Mouse (Mus musculus) neural tube, embryonic 11.5 days (tissue): Measurements from ENCODE around the gene Gcc2. TPM values are rescaled to one million over a fixed set of nuclear protein-coding genes. Genes with fewer than 3 reads are reported as not detected.
"Not testable (repeated sequence)": the region's sequence is repeated elsewhere in the genome, so short reads cannot be mapped to it uniquely, and the experiment has no call there.

Source experiments
- ATAC-seq: fragments of 200-750 bp; cut with Nextera tagmentation; 2 replicates; pipeline ENCODE4 v1.8.0; 2017; ENCODE audit warnings: moderate number of reproducible peaks, mild to moderate bottlenecking, moderate TSS enrichment, moderate library complexity; ENCODE audit not compliant: insufficient read depth, low FRiP score, low TSS enrichment
- DNase-seq: peaks from one replicate; pipeline ENCODE4 v3.0.0-alpha.2; 2015; ENCODE audit warnings: low spot score
- H3K27ac ChIP-seq: fragments of 300-500 bp; sonication (generic); 2 replicates; pipeline ENCODE4 v1.5.1; 2014; ENCODE audit warnings: low read depth, mild to moderate bottlenecking, low read length
- H3K27me3 ChIP-seq: fragments of 300-500 bp; sonication (generic); 2 replicates; pipeline ENCODE4 v1.6.1; 2014; ENCODE audit warnings: mild to moderate bottlenecking, low read length, mixed read lengths; ENCODE audit not compliant: control insufficient read depth, insufficient read depth
- H3K36me3 ChIP-seq: fragments of 300-500 bp; sonication (generic); 2 replicates; pipeline ENCODE4 v1.6.1; 2014; ENCODE audit warnings: mild to moderate bottlenecking, low read length, moderate library complexity, mixed read lengths; ENCODE audit not compliant: control insufficient read depth, insufficient read depth
- H3K4me1 ChIP-seq: fragments of 300-500 bp; sonication (generic); 2 replicates; pipeline ENCODE4 v1.6.1; 2014; ENCODE audit warnings: low read length, mixed read lengths; ENCODE audit not compliant: control insufficient read depth, insufficient read depth
- H3K4me2 ChIP-seq: fragments of 300-500 bp; sonication (generic); 2 replicates; pipeline ENCODE4 v1.6.1; 2014; ENCODE audit warnings: low read depth, mild to moderate bottlenecking, moderate library complexity
- H3K4me3 ChIP-seq: fragments of 300-500 bp; sonication (generic); 2 replicates; pipeline ENCODE4 v1.5.1; 2014; ENCODE audit warnings: low read depth, low read length
- H3K9ac ChIP-seq: fragments of 300-500 bp; sonication (generic); 2 replicates; pipeline ENCODE4 v1.6.1; 2014; ENCODE audit warnings: mild to moderate bottlenecking, low read length
- H3K9me3 ChIP-seq: fragments of 300-500 bp; sonication (generic); 2 replicates; pipeline ENCODE4 v1.6.1; 2016; ENCODE audit warnings: low read length; ENCODE audit not compliant: control insufficient read depth
- WGBS: fragments of 180-500 bp; shearing (Covaris S2); extraction: QIAGEN DNeasy Blood & Tissue Kit; methylation state at CpG from one replicate; pipeline ENCODE4 v1.1.7; 2014; 5-methylcytosine and 5-hydroxymethylcytosine counted together
- polyA plus RNA-seq: library from polyadenylated mRNA; unstranded; fragments of >200 nt; fragmentation: Nextera tagmentation; extraction: Ambion mirVana; gene quantifications from 2 replicates; pipeline ENCODE4 v1.2.1, GENCODE M21; 2014

The Gcc2 gene
- polyA plus RNA-seq, 1 experiment from 2014 or later, result 40.5 TPM

DNA sequence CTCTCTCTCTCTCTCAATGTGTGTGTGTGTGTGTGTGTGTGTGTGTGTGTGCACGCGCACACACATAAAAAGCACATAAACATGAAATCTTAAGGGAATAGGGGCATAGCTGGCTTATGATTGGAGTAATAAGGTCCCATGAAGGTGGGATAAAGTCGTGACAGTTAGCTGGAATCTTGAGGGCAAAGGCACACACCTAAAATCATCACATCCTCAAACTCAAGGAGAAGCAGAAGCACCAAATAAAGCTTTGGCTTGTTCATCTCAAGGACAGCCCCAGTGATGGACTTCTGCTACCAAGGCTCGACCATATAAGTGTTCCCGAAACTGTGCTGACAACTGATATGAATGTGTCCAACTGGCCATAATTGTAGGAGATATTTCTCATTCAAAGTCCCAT, 40.4 kb upstream of the Gcc2 start:
- ATAC-seq (no peak), DNase-seq (no peak)
- no peaks in the 10 kb centered on the region; the same call in 1 of the 2 replicates for H3K9me3 ChIP-seq
- no peak overlapping the region for H3K9ac ChIP-seq
- H3K36me3 ChIP-seq, result no peaks in the 10 kb centered on the region
- H3K4me2 ChIP-seq, result no peak overlapping the region
- no peaks in the 10 kb centered on the region for H3K27me3 ChIP-seq
- WGBS, result 78% methylated on average over 5 of the region's 5 CpGs
- no peak overlapping the region for H3K4me3 ChIP-seq
- H3K27ac ChIP-seq, result no peak overlapping the region
- no peaks in the 10 kb centered on the region for H3K4me1 ChIP-seq

DNA sequence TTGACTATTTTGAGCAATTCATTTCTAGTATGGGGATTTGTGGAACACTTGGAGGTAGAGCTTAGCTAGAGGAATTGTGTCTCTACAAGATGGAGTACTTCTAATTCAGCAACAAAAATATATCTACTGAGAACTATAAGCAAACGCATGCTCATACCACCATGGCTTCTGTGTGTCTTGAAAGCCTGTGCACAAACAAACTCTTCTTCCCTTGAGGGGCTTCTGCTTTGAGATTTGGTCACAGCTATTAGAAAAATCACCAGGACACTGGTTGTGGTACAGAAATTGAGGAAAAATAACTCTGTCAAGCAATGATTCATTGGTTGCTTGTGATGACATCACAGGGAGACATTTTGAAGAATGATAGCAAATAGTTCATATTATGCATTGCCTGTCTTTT, 39.9 kb upstream of the Gcc2 start:
- WGBS, result 89% methylated on average over 1 of the region's 1 CpGs
- DNase-seq, result no peak
- H3K9me3 ChIP-seq, result no peaks in the 10 kb centered on the region

DNA sequence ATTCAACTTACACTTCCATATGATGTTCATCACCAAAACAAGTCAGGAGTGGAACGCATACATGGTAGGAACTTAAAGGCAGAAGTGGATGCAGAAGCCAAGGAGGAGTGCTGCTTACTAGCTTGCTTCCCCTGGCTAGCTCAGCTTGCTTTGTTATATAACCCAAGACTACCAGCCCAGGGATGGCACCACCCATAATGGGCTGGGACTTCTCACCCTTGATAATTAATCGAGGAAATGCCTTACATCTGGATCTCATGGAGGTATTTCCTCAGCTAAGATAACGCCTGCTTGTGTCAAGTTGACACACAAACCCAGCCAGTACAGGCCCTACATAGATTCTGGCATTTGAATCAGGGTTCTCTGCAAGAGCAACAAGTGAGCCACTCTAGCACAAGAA, 37.9 kb upstream of the Gcc2 start:
- Histone ChIP-seq H3K4me1 (no peaks in the 10 kb centered on the region), H3K36me3 (no peaks in the 10 kb centered on the region), H3K4me3 (no peak overlapping the region), H3K9me3 (peaks cover 2% of the 10 kb centered on the region; the same call in 1 of the 2 replicates), H3K9ac (no peak overlapping the region), H3K27me3 (no peaks in the 10 kb centered on the region), H3K4me2 (no peak overlapping the region), H3K27ac (no peak overlapping the region)
- ATAC-seq (no peak), DNase-seq (no peak)
- WGBS, result 86% methylated on average over 3 of the region's 3 CpGs

More for the DNA sequence above, 39.9 kb upstream of the Gcc2 start:
- Histone ChIP-seq H3K4me3 (no peak overlapping the region), H3K27ac (no peak overlapping the region), H3K36me3 (no peaks in the 10 kb centered on the region), H3K4me2 (no peak overlapping the region), H3K4me1 (no peaks in the 10 kb centered on the region), H3K27me3 (no peaks in the 10 kb centered on the region), H3K9ac (no peak overlapping the region)
- ATAC-seq, result no peak

DNA sequence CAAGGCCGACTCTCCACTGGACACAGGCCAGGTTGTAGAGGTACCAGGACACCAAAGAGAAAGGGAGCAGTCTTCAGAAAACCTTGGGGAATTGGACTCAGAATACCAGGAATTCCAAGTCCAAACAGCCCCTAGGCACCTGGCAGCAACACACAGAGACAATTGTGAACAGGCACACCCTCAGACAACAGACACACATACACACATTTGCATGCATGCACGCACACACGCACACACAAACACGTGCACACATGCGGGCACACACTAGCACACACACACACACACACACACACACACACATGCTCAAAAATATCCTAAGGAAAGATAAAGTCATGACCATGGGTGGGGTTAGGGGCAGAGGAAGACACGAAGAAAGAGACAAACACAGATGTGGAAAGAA, 34.6 kb upstream of the Gcc2 start:
- DNase-seq, result no peak
- no peak overlapping the region for H3K27ac ChIP-seq
- ATAC-seq, result no peak

DNA sequence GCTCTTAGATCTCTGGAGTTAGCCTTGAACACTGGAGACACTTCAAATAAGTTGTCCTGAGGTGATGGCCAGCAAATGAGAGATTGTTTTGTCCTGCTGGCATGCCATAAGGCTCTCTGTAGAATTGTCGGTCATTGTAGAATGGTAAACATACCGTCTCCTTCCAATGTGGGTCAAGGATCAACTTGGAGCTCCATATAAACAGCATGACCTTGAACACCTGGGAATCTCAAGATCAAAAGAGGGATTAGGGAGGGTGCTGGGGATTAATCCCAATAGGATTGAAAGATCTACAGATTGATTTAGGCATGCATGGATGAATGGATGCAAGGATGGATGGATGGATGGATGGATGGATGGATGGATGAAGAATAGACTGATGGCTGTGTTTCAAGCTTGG, 33.7 kb upstream of the Gcc2 start:
- H3K4me3 ChIP-seq, H3K4me2 ChIP-seq, H3K4me1 ChIP-seq, H3K27ac ChIP-seq, H3K27me3 ChIP-seq, DNase-seq, ATAC-seq, H3K9ac ChIP-seq, H3K9me3 ChIP-seq, H3K36me3 ChIP-seq: not testable (repeated sequence)
- WGBS, result 78% methylated on average over 2 of the region's 2 CpGs

More for the DNA sequence above, 34.6 kb upstream of the Gcc2 start:
- H3K4me3 ChIP-seq, result no peak overlapping the region
- WGBS, result 87% methylated on average over 6 of the region's 6 CpGs
- peaks cover 2% of the 10 kb centered on the region; the same call in 1 of the 2 replicates for H3K9me3 ChIP-seq
- H3K27me3 ChIP-seq, result no peaks in the 10 kb centered on the region
- H3K4me1 ChIP-seq, result no peaks in the 10 kb centered on the region
- no peak overlapping the region for H3K9ac ChIP-seq
- no peak overlapping the region for H3K4me2 ChIP-seq
- no peaks in the 10 kb centered on the region for H3K36me3 ChIP-seq

DNA sequence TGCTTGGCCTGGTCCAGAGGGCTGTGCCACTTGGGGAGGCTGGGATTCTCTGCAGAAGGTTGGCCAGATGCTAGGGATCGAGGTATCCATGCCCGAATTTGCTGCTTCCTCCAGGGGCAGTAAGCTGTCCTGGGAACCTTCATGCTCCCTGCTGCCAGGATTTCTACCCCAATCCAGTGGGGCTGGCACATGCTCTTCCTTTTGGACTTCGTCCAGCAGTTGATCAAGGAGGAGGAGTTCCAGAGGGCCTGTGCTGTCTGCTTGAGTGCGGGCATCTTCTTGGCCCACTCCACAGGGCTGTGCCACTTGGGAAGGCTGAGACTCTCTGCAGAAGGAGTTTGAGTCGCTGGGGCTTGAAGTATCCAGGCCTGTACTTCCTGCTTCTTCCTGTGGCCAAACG, 32.1 kb upstream of the Gcc2 start:
- WGBS, result 96% methylated on average over 3 of the region's 6 CpGs
- H3K36me3 ChIP-seq, H3K4me2 ChIP-seq, ATAC-seq, H3K27me3 ChIP-seq, H3K9me3 ChIP-seq, H3K4me1 ChIP-seq, H3K9ac ChIP-seq, H3K27ac ChIP-seq, DNase-seq, H3K4me3 ChIP-seq: not testable (repeated sequence)

DNA sequence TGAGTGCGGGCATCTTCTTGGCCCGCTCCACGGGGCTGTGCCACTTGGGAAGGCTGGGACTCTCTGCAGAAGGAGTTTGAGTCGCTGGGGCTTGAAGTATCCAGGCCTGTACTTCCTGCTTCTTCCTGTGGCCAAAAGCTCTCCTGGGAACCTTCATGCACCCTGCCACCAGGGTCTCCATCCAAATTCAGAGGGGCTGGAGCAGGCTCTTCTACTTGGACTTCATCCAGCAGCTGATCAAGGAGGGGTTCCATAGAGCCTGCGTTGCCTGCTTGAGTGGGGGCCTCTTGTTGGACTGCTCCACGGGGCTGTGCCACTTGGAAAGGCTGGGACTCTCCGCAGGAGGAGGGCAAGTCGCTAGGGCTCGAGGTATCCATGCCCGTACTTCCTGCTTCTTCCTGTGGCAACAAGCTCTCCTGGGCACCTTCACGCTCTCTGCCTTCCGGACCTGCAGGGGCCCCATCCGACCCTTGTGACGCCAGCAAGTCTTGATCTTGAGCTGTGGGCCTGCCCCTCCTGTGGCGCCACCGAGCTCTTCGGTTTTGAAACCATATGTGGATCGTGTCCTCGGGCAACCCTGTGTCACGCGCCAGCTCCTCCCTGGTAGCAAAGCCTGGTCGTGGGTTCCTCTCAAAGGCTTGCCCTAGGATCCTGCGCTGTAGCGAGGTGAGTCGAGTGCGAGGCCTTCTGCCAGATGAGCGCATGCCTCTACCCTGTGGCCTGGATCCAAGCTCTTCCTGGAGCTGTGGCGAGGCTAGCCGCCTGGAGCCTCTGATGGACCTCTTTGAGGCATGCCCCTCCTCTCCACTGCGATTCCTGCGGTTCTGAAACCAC, 31.1 kb upstream of the Gcc2 start:
- H3K9me3 ChIP-seq, H3K4me2 ChIP-seq, H3K9ac ChIP-seq, H3K27me3 ChIP-seq, H3K4me3 ChIP-seq, H3K27ac ChIP-seq, H3K4me1 ChIP-seq, ATAC-seq, H3K36me3 ChIP-seq: not testable (repeated sequence)
- 84% methylated on average over 27 of the region's 31 CpGs for WGBS
- DNase-seq, result peak; percentile 24

DNA sequence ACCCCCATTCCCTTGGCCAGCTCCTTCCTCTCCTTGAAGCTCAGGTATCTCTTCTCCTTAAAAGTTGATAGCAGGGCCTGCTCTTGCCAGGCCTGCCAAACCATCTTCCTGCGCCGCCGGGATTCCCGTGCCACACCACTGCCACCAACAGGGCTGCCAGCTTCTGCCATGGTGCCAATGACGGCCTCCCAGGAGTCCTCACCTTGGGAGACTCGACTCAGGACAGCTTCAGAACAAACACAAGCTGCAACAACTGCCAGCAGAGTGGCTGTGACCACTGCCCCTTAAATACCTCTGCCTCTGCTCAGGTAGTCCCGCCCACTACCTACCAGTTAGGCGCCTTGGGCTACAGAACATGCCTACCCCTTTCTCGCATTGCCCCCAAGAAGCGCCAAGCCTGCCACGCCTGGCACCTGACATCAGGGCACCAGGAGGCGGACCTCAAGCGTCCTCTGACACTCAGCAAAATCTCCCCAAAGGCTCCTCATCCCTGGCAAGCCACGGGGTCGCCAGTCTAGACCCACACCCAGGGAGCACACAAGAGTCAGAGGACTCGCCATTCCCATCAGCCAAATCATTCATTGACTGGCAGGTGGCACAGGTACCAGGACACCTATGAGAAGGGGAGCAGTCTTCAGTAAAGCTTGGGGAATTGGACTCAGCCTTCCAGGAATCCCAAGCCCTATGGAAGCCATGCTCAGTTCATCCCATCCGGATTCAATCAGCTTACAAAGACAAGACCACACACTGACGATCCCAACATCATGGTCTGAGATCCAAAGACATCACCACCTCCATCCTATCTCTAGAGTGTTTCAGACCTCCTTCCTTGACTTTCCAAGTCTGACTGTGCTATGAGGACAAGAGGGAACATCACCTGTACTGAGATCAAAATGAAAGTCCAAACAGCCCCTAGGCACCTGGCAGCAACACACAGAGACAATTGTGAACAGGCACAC, 30.2 kb upstream of the Gcc2 start, which contains the start of gene AW822073:
Gene AW822073, minus strand, starts transcription at position 104 of the 959 bp plus-strand sequence.
- H3K9me3 ChIP-seq, DNase-seq, H3K36me3 ChIP-seq, H3K27me3 ChIP-seq, H3K4me3 ChIP-seq, H3K9ac ChIP-seq, ATAC-seq, H3K27ac ChIP-seq, H3K4me1 ChIP-seq, H3K4me2 ChIP-seq: not testable (repeated sequence)
- 84% methylated on average over 16 of the region's 18 CpGs for WGBS
